Mouse (Mus musculus) bone marrow macrophage, adult 2 months (primary cell): Measurements from ENCODE around the gene Gpc5.

ENCODE experiments used
- CTCF ChIP-seq: IDR thresholded peaks from 2 replicates; pipeline ENCODE4 v1.5.1; 2012; ENCODE audit warnings: low read depth, mild to moderate bottlenecking, low read length, moderate library complexity
- POLR2A ChIP-seq: IDR thresholded peaks from 2 replicates; pipeline ENCODE4 v1.6.1; 2012; ENCODE audit warnings: mild to moderate bottlenecking, low read depth, low read length, borderline replicate concordance

GRCm38 (mm10) chr14:115831219-115831755 lies 739.3 kb downstream of the Gpc5 start:
- TF ChIP-seq CTCF (no peak), POLR2A (no peak)
